Mouse (Mus musculus) 416B (cell line): ENCODE data around the gene Akt2.

Experiments
- DNase-seq: peaks from one replicate; pipeline ENCODE4 v3.0.0; 2011; ENCODE audit warnings: low read depth

Gene Akt2

GRCm38 (mm10) chr7:27658712-27659663 is 67.6 kb downstream of the Akt2 start:
- no peak for DNase-seq

- DNase-seq, result no peak
Measured at GRCm38 (mm10) chr7:27662038-27662437, 70.7 kb downstream of the Akt2 start.

- no peak for DNase-seq
Measured at GRCm38 (mm10) chr7:27673064-27673574, 81.8 kb downstream of the Akt2 start.

- no peak for DNase-seq
Measured at GRCm38 (mm10) chr7:27673575-27674131, 82.3 kb downstream of the Akt2 start.

- DNase-seq, result no peak
Measured at GRCm38 (mm10) chr7:27674195-27674521, 82.8 kb downstream of the Akt2 start.

- peak; percentile 97 for DNase-seq
Measured at GRCm38 (mm10) chr7:27674522-27675221, 83.3 kb downstream of the Akt2 start, which contains the start of gene Map3k10. Gene Map3k10 (minus strand): TSS chr7:27674598.

GRCm38 (mm10) chr7:27675222-27675612 is 83.9 kb downstream of the Akt2 start:
- DNase-seq, result no peak

- no peak for DNase-seq
Measured at GRCm38 (mm10) chr7:27683218-27683617, 91.9 kb downstream of the Akt2 start.

- peak; percentile 91 for DNase-seq
Measured at GRCm38 (mm10) chr7:27685220-27685619, 93.9 kb downstream of the Akt2 start.

- peak; percentile 89 for DNase-seq
Measured at GRCm38 (mm10) chr7:27685681-27686080, 94.3 kb downstream of the Akt2 start.

- DNase-seq, result no peak
Measured at GRCm38 (mm10) chr7:27687043-27687442, 95.7 kb downstream of the Akt2 start.

GRCm38 (mm10) chr7:27687836-27688235 is 96.5 kb downstream of the Akt2 start:
- no peak for DNase-seq

GRCm38 (mm10) chr7:27688246-27688788 is 97.0 kb downstream of the Akt2 start:
- peak; percentile 50 for DNase-seq

- peak; percentile 100 for DNase-seq
Measured at GRCm38 (mm10) chr7:27688815-27689612, 97.7 kb downstream of the Akt2 start, which contains the start of gene Zfp607b. Gene Zfp607b (plus strand): TSS chr7:27689340.
